Comparison of ENCODE assay signal across 9 mouse cellular contexts in the genomic region with DNA sequence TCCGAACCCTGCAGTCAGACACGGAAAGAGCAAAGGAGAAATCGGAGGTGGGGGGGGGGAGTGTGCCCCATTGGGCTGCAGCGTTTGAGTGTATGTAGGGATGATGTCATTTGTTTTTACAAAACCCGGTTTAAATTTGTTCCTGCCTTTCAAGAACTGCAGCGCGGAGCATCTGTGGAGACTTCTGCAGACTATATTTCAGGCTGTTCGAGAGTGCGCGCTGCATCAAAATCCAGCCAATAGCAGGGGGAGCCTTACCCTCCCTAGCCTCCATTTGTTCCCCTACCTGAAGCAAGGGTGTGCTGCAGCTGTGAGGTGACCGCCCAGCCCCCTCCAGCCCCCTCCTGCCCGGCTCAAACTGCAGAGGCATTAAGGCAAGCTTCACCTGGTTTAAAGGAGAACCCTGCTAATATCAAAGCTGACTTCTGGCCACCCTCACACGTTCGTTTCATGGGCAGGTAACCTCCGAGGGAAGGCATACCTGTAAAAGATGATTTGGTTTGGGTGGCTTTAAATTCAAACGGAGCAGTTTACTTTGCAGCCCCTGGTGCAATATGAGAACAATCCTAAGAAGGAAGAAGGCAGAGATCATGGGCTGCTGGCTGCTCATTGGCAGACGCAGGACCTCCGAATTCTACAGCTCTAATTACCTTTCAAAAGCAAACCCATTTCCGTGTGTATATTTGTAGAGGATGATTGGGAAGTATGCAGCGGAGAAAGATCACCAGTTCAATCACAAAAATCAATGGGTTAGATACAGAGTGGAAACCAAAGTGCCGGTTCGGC.
DNase-seq lines count a peak whose midpoint lies in the region; ATAC-seq and TF ChIP-seq lines count a peak whose summit lies in the region.
"Had no signal": no experiment of that assay in that cellular context is flagged by ENCODE, and none has a peak within 500 bp of the region (broad histone marks: within the 10 kb centered on the region; RNA-seq: fewer than 3 reads in every experiment).

No protein-coding gene starts in this region.

- no peak overlapping the region for H3K9ac ChIP-seq in embryonic facial prominence, embryonic 15.5 days
- no peak overlapping the region for H3K9ac ChIP-seq in liver, embryonic 15.5 days
- peak overlapping the region; percentile 55 for H3K9ac ChIP-seq in stomach, embryonic 16.5 days (ENCODE audit: low read length)

- H3K27ac ChIP-seq in embryonic facial prominence, embryonic 15.5 days (replicated peaks), result no peak overlapping the region
- H3K27ac ChIP-seq in liver, embryonic 15.5 days (replicated peaks), result no peak overlapping the region
- peak overlapping the region; percentile 19; the same call in 1 of the 2 replicates for H3K27ac ChIP-seq in stomach, embryonic 16.5 days (ENCODE audit: low read length)

- no peak for TF ChIP-seq CTCF in lung, adult 2 months (IDR thresholded peaks at IDR 0.05; ENCODE audit: insufficient read depth, low read length)

- H3K9me3 ChIP-seq in embryonic facial prominence, embryonic 15.5 days (replicated peaks), result no peaks in the 10 kb centered on the region
- H3K9me3 ChIP-seq in liver, embryonic 15.5 days (replicated peaks), result no peaks in the 10 kb centered on the region
- H3K9me3 ChIP-seq in stomach, embryonic 16.5 days (replicated peaks; ENCODE audit: control insufficient read depth, low read length), result no peaks in the 10 kb centered on the region

- H3K4me3 ChIP-seq in embryonic facial prominence, embryonic 15.5 days (replicated peaks), result peak overlapping the region; percentile 40
- peak overlapping the region; percentile 23 for H3K4me3 ChIP-seq in liver, embryonic 15.5 days (replicated peaks)
- peak overlapping the region; percentile 42 for H3K4me3 ChIP-seq in stomach, embryonic 16.5 days (replicated peaks; ENCODE audit: low read length)
- H3K4me3 ChIP-seq in lung, adult 2 months (replicated peaks; ENCODE audit: extremely low read depth, low read depth, low read length), result no peak overlapping the region
- H3K4me3 ChIP-seq: megakaryocyte, embryonic 14.5 days had no signal

- no peaks in the 10 kb centered on the region for H3K27me3 ChIP-seq in embryonic facial prominence, embryonic 15.5 days
- no peaks in the 10 kb centered on the region for H3K27me3 ChIP-seq in liver, embryonic 15.5 days
- H3K27me3 ChIP-seq in stomach, embryonic 16.5 days (ENCODE audit: control insufficient read depth, insufficient read depth, low read length), result no peaks in the 10 kb centered on the region
- H3K27me3 ChIP-seq: megakaryocyte, embryonic 14.5 days had no signal

- DNase-seq in left cerebral cortex, adult 11 months (ENCODE audit: low spot score), result peak; percentile 37
- no peak for DNase-seq in left cerebral cortex, adult 9 months (ENCODE audit: low spot score in 2 of 2)
- DNase-seq in kidney, adult 9 months, result peak; percentile 41
- no peak for DNase-seq in gastrocnemius, postnatal 14 days
- DNase-seq in lung, adult 2 months, result no peak

- intact Hi-C loops in gastrocnemius, postnatal 14 days (cut with DNase I; ENCODE audit: low total_unique reads), result no loop called here

- peak; percentile 80 for ATAC-seq in embryonic facial prominence, embryonic 15.5 days (ENCODE audit: insufficient number of reproducible peaks, low FRiP score, low TSS enrichment, low read depth)
- ATAC-seq in liver, embryonic 15.5 days (ENCODE audit: insufficient read depth), result no peak
- peak; percentile 86 for ATAC-seq in stomach, embryonic 16.5 days (ENCODE audit: insufficient read depth, low FRiP score)

- H3K36me3 ChIP-seq in embryonic facial prominence, embryonic 15.5 days, result no peaks in the 10 kb centered on the region
- no peaks in the 10 kb centered on the region for H3K36me3 ChIP-seq in liver, embryonic 15.5 days (replicated peaks)
- no peaks in the 10 kb centered on the region for H3K36me3 ChIP-seq in stomach, embryonic 16.5 days (ENCODE audit: control insufficient read depth, insufficient read depth, low read length)

- no peak for TF ChIP-seq POLR2A in lung, adult 2 months (IDR thresholded peaks at IDR 0.05; ENCODE audit: borderline replicate concordance, extremely low read depth, low read depth, low read length)

- no peaks in the 10 kb centered on the region for H3K4me1 ChIP-seq in embryonic facial prominence, embryonic 15.5 days
- no peaks in the 10 kb centered on the region for H3K4me1 ChIP-seq in liver, embryonic 15.5 days (replicated peaks)
- H3K4me1 ChIP-seq in stomach, embryonic 16.5 days (ENCODE audit: control insufficient read depth, insufficient read depth, low read length), result peaks cover 5% of the 10 kb centered on the region; the same call in 1 of the 2 replicates
- H3K4me1 ChIP-seq in lung, adult 2 months (ENCODE audit: control insufficient read depth, insufficient read depth, low read length), result no peaks in the 10 kb centered on the region
- H3K4me1 ChIP-seq: megakaryocyte, embryonic 14.5 days had no signal

- whole genome bisulfite sequencing in embryonic facial prominence, embryonic 15.5 days, result 5% methylated on average over 22 of the region's 22 CpGs
- 7% methylated on average over 22 of the region's 22 CpGs for WGBS in liver, embryonic 15.5 days (ENCODE audit: insufficient replicate concordance)
- 5% methylated on average over 22 of the region's 22 CpGs for WGBS in stomach, embryonic 16.5 days
- WGBS in lung, adult 2 months, result 8% methylated on average over 22 of the region's 22 CpGs

- H3K4me2 ChIP-seq in embryonic facial prominence, embryonic 15.5 days (replicated peaks), result peak overlapping the region; percentile 68
- peak overlapping the region; percentile 55 for H3K4me2 ChIP-seq in liver, embryonic 15.5 days
- H3K4me2 ChIP-seq in stomach, embryonic 16.5 days (ENCODE audit: low read depth, low read length), result peak overlapping the region; percentile 83

Comparison
In these comparisons a context has a peak if more than half of its experiments do, and no peak if none do; other contexts are left out.
1. DNase-seq: peak in left cerebral cortex, adult 11 months (single experiment) and kidney, adult 9 months (single experiment); none in left cerebral cortex, adult 9 months (0 of 2), gastrocnemius, postnatal 14 days (single experiment) and lung, adult 2 months (single experiment).
2. Peak in every context shown above with its lines, with median percentiles within 50 percentile points of each other: H3K4me2 ChIP-seq.